Mouse (Mus musculus) embryonic facial prominence, embryonic 14.5 days (tissue): ENCODE results near the gene Coa7. TPM values are rescaled to one million over a fixed set of nuclear protein-coding genes. Genes with fewer than 3 reads are reported as not detected.

Source experiments
- ATAC-seq: fragments of 200-750 bp; cut with Nextera tagmentation; 2 replicates; pipeline ENCODE4 v1.8.0; 2017; ENCODE audit warnings: low read depth, moderate number of reproducible peaks, moderate TSS enrichment
- DNase-seq: peaks from one replicate; pipeline ENCODE4 v3.0.0-alpha.2; 2015; ENCODE audit warnings: low spot score
- H3K27ac ChIP-seq: fragments of 300-500 bp; sonication (generic); replicated peaks from 2 replicates; pipeline ENCODE4 v1.5.1; 2014; ENCODE audit warnings: low read depth, mild to moderate bottlenecking, low read length, moderate library complexity
- H3K27me3 ChIP-seq: fragments of 300-500 bp; sonication (generic); replicated peaks from 2 replicates; pipeline ENCODE4 v1.6.1; 2014; ENCODE audit warnings: low read length; ENCODE audit not compliant: control insufficient read depth, insufficient read depth
- H3K36me3 ChIP-seq: fragments of 300-500 bp; sonication (generic); 2 replicates; pipeline ENCODE4 v1.6.1; 2014; ENCODE audit warnings: low read length, mixed read lengths; ENCODE audit not compliant: control insufficient read depth, insufficient read depth
- H3K4me1 ChIP-seq: fragments of 300-500 bp; sonication (generic); 2 replicates; pipeline ENCODE4 v1.6.1; 2014; ENCODE audit warnings: antibody characterized with exemption, low read length; ENCODE audit not compliant: control insufficient read depth, insufficient read depth
- H3K4me2 ChIP-seq: fragments of 300-500 bp; sonication (generic); 2 replicates; pipeline ENCODE4 v1.6.1; 2014; ENCODE audit warnings: low read depth, mild to moderate bottlenecking, low read length, moderate library complexity, mixed read lengths
- H3K4me3 ChIP-seq: fragments of 300-500 bp; sonication (generic); 2 replicates; pipeline ENCODE4 v1.5.1; 2014; ENCODE audit warnings: low read depth, mild to moderate bottlenecking, low read length
- H3K9ac ChIP-seq: fragments of 300-500 bp; sonication (generic); 2 replicates; pipeline ENCODE4 v1.6.1; 2014; ENCODE audit warnings: low read depth, mild to moderate bottlenecking, low read length, moderate library complexity, mixed read lengths
- H3K9me3 ChIP-seq: fragments of 300-500 bp; sonication (generic); 2 replicates; pipeline ENCODE4 v1.6.1; 2016; ENCODE audit warnings: low read length; ENCODE audit not compliant: control insufficient read depth
- WGBS: fragments of 180-500 bp; shearing (Covaris S2); extraction: QIAGEN DNeasy Blood & Tissue Kit; methylation state at CpG from one replicate; pipeline ENCODE4 v1.1.7; 2014; 5-methylcytosine and 5-hydroxymethylcytosine counted together
- polyA plus RNA-seq: library from polyadenylated mRNA; unstranded; fragments of >200 nt; fragmentation: Nextera tagmentation; extraction: Ambion mirVana; gene quantifications from 2 replicates; pipeline ENCODE4 v1.2.1, GENCODE M21; 2014

Coa7 gene
- polyA plus RNA-seq, 1 experiment from 2014 or later, result 40.2 TPM

DNA sequence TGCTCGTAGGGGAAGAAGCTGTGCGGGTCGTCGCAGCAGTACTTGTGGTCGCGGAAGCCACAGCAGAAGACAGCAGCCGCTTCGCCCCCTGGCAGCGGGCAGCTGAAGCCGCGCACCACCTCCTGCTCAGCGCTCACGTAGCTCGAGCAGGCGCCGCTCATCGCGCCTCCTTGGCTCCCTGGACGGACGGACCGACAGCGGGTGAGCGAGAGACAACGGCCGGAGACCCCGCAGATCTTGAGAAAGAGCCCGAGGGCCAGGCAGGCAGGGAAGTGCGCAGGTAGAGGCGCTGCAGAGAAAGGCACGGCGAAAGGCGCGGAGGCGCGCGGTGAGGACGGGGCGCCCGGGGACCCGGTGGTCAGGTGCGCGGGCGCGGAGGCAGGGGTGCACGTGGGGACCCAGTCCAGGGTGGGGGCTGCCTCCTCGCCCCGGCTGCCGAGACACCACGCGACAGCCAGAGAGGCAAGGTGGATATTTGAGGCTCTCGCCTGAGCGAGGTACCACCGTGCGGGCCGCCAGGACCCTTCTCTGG lies 55.3 kb downstream of the Coa7 start, which contains the start of gene Shisal2a:
Gene Shisal2a (minus strand): TSS at position 167 of the 532 bp plus-strand sequence.
- 2% methylated on average over 30 of the region's 55 CpGs for WGBS
- H3K4me2 ChIP-seq, result peak within 1 kb of the TSS; percentile 89
- ATAC-seq, result peak; percentile 50

DNA sequence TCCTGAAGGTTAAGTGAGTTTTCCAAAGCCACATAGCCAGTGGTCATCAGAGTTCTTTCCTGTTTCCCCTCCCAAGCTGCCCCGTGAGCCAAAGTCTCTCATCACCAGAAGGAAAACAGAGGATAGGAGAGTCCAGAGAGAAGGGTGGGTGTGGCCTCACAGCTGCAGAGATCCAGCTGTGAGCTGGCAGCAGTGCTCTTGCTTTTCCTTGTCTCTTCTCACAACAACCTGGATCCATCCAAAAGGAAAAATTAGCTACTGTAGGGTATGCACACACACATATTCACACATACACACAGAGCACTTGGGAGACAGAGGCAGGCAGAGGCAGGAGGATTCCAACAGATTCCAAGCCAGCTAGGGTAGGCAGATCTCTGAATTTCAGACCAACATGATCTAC lies 58.1 kb downstream of the Coa7 start:
- H3K27me3 ChIP-seq, result peaks cover 9% of the 10 kb centered on the region
- H3K4me1 ChIP-seq, result peaks cover 8% of the 10 kb centered on the region; the same call in 1 of the 2 replicates
- H3K4me3 ChIP-seq, result no peak overlapping the region
- no peaks in the 10 kb centered on the region for H3K36me3 ChIP-seq
- H3K9me3 ChIP-seq, result no peaks in the 10 kb centered on the region
- H3K4me2 ChIP-seq, result no peak overlapping the region
- no peak overlapping the region for H3K9ac ChIP-seq
- 43% methylated on average over 1 of the region's 1 CpGs for WGBS
- ATAC-seq (no peak), DNase-seq (no peak)
- no peak overlapping the region for H3K27ac ChIP-seq

More for the DNA sequence above, 55.3 kb downstream of the Coa7 start, which contains the start of gene Shisal2a:
- H3K9me3 ChIP-seq, result no peaks in the 10 kb centered on the region
- peaks cover 9% of the 10 kb centered on the region for H3K27me3 ChIP-seq
- peak within 1 kb of the TSS; percentile 10; the same call in 1 of the 2 replicates for H3K27ac ChIP-seq
- DNase-seq, result peak; percentile 20
- H3K4me3 ChIP-seq, result peak within 1 kb of the TSS; percentile 54
- H3K9ac ChIP-seq, result peak within 1 kb of the TSS; percentile 73
- no peaks in the 10 kb centered on the region for H3K36me3 ChIP-seq
- peaks cover 8% of the 10 kb centered on the region; the same call in 1 of the 2 replicates for H3K4me1 ChIP-seq

DNA sequence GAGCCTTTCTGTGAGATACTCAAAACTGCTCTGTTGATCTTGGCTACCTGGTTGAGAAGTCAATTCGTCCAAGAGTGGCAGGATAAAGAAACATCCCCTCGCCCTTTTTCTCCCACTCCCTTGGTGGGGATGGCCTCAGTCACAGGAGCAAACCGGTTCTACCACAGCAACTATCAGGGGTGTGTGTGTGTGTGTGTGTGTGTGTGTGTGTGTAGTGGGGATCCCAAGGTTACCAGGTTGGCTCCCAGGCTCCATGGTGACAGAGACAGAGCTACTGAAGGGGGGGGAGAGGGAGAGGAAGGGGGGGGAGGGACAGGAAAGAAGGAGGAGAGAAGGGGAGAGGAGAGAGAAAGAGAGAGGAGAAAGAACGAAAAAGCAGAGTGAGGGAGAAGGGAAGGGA lies 59.2 kb downstream of the Coa7 start:
- peak; percentile 40 for DNase-seq
- Histone ChIP-seq H3K27ac (peak overlapping the region; percentile 84), H3K36me3 (no peaks in the 10 kb centered on the region), H3K9me3 (no peaks in the 10 kb centered on the region), H3K9ac (peak overlapping the region; percentile 67), H3K4me1 (peaks cover 8% of the 10 kb centered on the region; the same call in 1 of the 2 replicates), H3K4me3 (peak overlapping the region; percentile 39; the same call in 1 of the 2 replicates), H3K27me3 (peaks cover 9% of the 10 kb centered on the region), H3K4me2 (peak overlapping the region; percentile 72)
- WGBS, result 26% methylated on average over 4 of the region's 4 CpGs
- ATAC-seq, result peak; percentile 38; the same call in 1 of the 2 replicates

DNA sequence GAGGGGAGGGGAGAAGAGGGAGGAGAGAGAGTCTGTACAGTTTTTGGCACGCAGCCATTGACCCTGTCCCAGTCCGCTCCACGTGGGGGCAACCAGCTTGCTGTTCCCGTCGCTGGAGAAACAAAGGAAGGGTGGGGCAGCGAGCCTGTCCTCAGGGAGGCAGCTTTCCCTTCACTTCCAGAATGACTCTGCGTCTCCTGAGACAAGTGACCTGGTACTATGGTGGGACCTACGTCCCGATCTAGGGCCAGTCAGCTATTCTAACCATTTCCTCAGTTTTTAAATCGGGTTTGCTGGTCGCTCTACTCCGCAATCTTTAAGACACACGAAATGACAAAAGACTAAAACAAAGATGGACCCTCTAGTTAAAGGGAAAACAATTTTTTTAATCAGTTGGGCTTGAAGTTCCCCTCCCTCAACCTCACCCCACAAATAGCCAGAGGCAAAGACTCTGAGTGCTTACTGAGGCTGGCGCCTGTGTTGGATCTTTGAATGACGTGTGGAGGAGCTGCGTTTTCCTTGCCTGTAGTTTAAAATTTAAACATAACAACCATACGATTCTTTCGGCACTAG lies 59.8 kb downstream of the Coa7 start:
- Histone ChIP-seq H3K4me3 (peak overlapping the region; percentile 39), H3K9me3 (no peaks in the 10 kb centered on the region), H3K4me1 (peaks cover 8% of the 10 kb centered on the region; the same call in 1 of the 2 replicates), H3K9ac (peak overlapping the region; percentile 67), H3K27ac (peak overlapping the region; percentile 84), H3K4me2 (peak overlapping the region; percentile 72), H3K27me3 (peaks cover 9% of the 10 kb centered on the region), H3K36me3 (no peaks in the 10 kb centered on the region)
- ATAC-seq, result peak; percentile 74
- peak; percentile 94 for DNase-seq
- 2% methylated on average over 18 of the region's 18 CpGs for WGBS

DNA sequence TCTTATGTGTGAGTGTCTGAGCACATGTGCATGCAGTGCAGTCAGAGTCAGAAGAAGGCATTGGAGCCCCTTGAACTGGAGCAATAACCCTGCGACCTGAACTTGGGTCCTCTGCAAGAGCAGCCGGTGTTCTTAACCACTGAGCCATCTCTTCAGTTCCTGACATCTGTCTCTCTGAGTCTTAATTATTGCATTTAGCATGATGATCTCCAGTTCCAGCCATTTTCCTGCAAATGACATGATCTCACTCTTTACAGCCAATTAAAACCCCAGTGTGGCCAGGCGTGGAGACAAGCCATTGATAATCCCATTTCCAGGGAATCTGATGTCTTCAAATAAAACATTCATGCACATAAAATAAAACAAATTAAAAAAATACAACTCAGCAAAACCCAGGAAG lies 60.8 kb downstream of the Coa7 start:
- 59% methylated on average over 3 of the region's 3 CpGs for WGBS
- H3K27ac ChIP-seq, result peak overlapping the region; percentile 84; the same call in 1 of the 2 replicates
- ATAC-seq, result no peak
- no peak overlapping the region for H3K4me3 ChIP-seq
- no peaks in the 10 kb centered on the region for H3K36me3 ChIP-seq
- H3K4me2 ChIP-seq, result no peak overlapping the region
- H3K27me3 ChIP-seq, result peaks cover 7% of the 10 kb centered on the region
- H3K9me3 ChIP-seq, result no peaks in the 10 kb centered on the region
- H3K9ac ChIP-seq, result no peak overlapping the region
- no peak for DNase-seq
- H3K4me1 ChIP-seq, result peaks cover 8% of the 10 kb centered on the region; the same call in 1 of the 2 replicates

DNA sequence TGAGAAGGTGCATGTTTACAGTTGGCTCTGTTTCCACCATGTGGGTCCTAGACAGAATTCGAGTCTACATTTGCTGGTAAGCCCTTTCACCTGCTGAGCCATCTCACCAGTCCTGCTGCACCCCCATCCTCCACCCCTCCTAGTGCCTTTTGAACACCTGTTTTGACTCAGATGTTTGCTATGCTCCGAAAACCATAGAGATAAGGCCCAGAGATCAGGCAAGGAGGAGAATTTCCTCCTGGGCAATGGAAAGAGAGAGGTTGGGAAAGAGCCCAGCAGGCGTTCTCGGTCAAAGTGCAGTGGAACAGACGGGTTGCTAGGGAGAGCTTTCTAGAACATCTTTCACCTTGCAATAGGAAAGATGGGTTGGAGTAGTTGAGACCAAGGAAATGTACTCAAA lies 63.2 kb downstream of the Coa7 start:
- H3K4me2 ChIP-seq, result no peak overlapping the region
- WGBS, result 65% methylated on average over 5 of the region's 5 CpGs
- H3K27me3 ChIP-seq, result no peaks in the 10 kb centered on the region
- no peak for DNase-seq
- H3K4me3 ChIP-seq, result no peak overlapping the region
- peaks cover 4% of the 10 kb centered on the region; the same call in 1 of the 2 replicates for H3K4me1 ChIP-seq
- no peaks in the 10 kb centered on the region for H3K9me3 ChIP-seq
- ATAC-seq, result no peak
- H3K9ac ChIP-seq, result no peak overlapping the region
- H3K27ac ChIP-seq, result no peak overlapping the region
- no peaks in the 10 kb centered on the region for H3K36me3 ChIP-seq

Other genes starting within 250 kb of the Coa7 start
- gene Podn, start 231.7 kb upstream of the Coa7 start, polyA plus RNA-seq, result 5.5 and 6.4 TPM in 2 replicates
- 199 and 200 TPM in 2 replicates for gene Scp2, start 183.1 kb upstream of the Coa7 start, polyA plus RNA-seq
- gene Echdc2, start 162.7 kb upstream of the Coa7 start, polyA plus RNA-seq, result 36.6 and 42.2 TPM in 2 replicates
- gene Zyg11a, start 110.1 kb upstream of the Coa7 start, polyA plus RNA-seq, result 0.07 TPM in 1 of 2 replicates, not detected in the other
- 13.8 and 14.5 TPM in 2 replicates for gene Zyg11b, start 27.0 kb upstream of the Coa7 start, polyA plus RNA-seq
- gene Shisal2a, start 55.2 kb downstream of the Coa7 start, polyA plus RNA-seq, result 3.9 and 4.7 TPM in 2 replicates
- gene Gpx7, start 78.8 kb downstream of the Coa7 start, polyA plus RNA-seq, result 124 and 127 TPM in 2 replicates
- 46.7 and 55.4 TPM in 2 replicates for gene Tut4, start 131.3 kb downstream of the Coa7 start, polyA plus RNA-seq